ENCODE assay signal across 37 mouse cellular contexts in the genomic region with DNA sequence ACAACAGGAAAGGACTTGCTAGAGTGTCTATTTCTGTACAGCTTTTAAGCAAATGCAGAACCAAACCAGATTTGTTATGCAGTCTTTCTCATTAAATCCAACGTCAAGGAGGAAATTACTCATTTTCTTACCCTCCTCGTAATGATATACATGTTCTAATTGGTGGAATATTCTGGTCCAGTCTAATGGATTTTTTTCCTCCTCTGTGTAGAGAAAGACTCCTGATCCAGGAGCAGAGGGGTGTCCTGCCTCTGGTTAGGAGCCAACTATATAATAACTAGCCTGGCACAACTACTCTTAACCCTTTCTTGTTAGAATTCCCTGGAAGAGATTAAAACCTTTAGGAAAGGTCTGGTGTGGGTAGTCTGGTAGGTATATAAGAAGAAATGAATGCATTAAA. TPM values are rescaled to one million over a fixed set of nuclear protein-coding genes. Genes with fewer than 3 reads are reported as not detected.
"Had no signal": no experiment of that assay in that cellular context is flagged by ENCODE, and none has a peak within 500 bp of the region (broad histone marks: within the 10 kb centered on the region; RNA-seq: fewer than 3 reads in every experiment).

No protein-coding gene starts in this region.

- H3K27ac ChIP-seq: gastrocnemius, adult 2 months; heart, embryonic 10.5 days; hindbrain, embryonic 10.5 days; hindbrain, embryonic 12.5 days; hindbrain, embryonic 14.5 days; intestine, embryonic 15.5 days; layer of hippocampus, adult 2 months; limb, embryonic 13.5 days; limb, embryonic 15.5 days; liver, embryonic 12.5 days; liver, embryonic 14.5 days had no signal

- H3K4me2 ChIP-seq: heart, embryonic 12.5 days; hindbrain, embryonic 12.5 days; hindbrain, embryonic 14.5 days; intestine, embryonic 15.5 days; limb, embryonic 13.5 days; limb, embryonic 15.5 days; liver, embryonic 12.5 days had no signal

- H3K27me3 ChIP-seq: heart, embryonic 12.5 days; hindbrain, embryonic 12.5 days; intestine, embryonic 15.5 days; limb, embryonic 13.5 days; limb, embryonic 15.5 days; liver, embryonic 12.5 days had no signal

- H3K4me3 ChIP-seq: gastrocnemius, adult 2 months; heart, embryonic 10.5 days; heart, embryonic 12.5 days; hindbrain, embryonic 10.5 days; hindbrain, embryonic 12.5 days; intestine, embryonic 15.5 days; layer of hippocampus, adult 2 months; limb, embryonic 13.5 days; limb, embryonic 15.5 days; liver, embryonic 12.5 days had no signal

- H3K9me3 ChIP-seq: heart, embryonic 10.5 days; heart, embryonic 12.5 days; hindbrain, embryonic 10.5 days; hindbrain, embryonic 12.5 days; intestine, embryonic 15.5 days; limb, embryonic 13.5 days; limb, embryonic 15.5 days; liver, embryonic 12.5 days had no signal

- ATAC-seq: hindbrain, embryonic 16.5 days; inflammation-experienced regulatory T-cells, adult 6 months; intestine, embryonic 15.5 days; intestine, postnatal 0 days; liver, embryonic 12.5 days had no signal

- DNase-seq: gastrocnemius, adult 2 months; gastrocnemius, postnatal 10 days; gastrocnemius, postnatal 25 days; heart, adult 18-20 months; heart, postnatal 10 days; heart, postnatal 4 days; kidney, adult 18-20 months; kidney, adult 8-10 months; kidney, postnatal 10 days; kidney, postnatal 25 days; kidney, postnatal 4 days; left cerebral cortex, postnatal 4 days had no signal

- H3K36me3 ChIP-seq: heart, embryonic 10.5 days; heart, embryonic 12.5 days; hindbrain, embryonic 10.5 days; hindbrain, embryonic 12.5 days; intestine, embryonic 15.5 days; limb, embryonic 13.5 days; limb, embryonic 15.5 days; liver, embryonic 12.5 days had no signal

- H3K9ac ChIP-seq: heart, embryonic 12.5 days; hindbrain, embryonic 12.5 days; hindbrain, embryonic 14.5 days; intestine, embryonic 15.5 days; limb, embryonic 13.5 days; limb, embryonic 15.5 days; liver, embryonic 12.5 days; liver, embryonic 14.5 days had no signal

- H3K4me1 ChIP-seq: heart, embryonic 10.5 days; heart, embryonic 12.5 days; hindbrain, embryonic 10.5 days; hindbrain, embryonic 12.5 days; intestine, embryonic 15.5 days; limb, embryonic 13.5 days; limb, embryonic 15.5 days; liver, embryonic 12.5 days had no signal

RNA-seq across cellular contexts. Expression of gene Htr1a, which starts 10.3 kb away (rescaled TPM):
- total RNA-seq: gastrocnemius, adult 2 months; gastrocnemius, postnatal 10 days; gastrocnemius, postnatal 25 days; gastrocnemius, postnatal 4 days; granulocyte monocyte progenitor cell, adult 5-6 weeks; heart, adult 18-20 months; heart, adult 8-10 months; heart, postnatal 10 days; heart, postnatal 25 days; heart, postnatal 4 days; liver, adult 2 months had no signal
- polyA plus RNA-seq: heart, embryonic 10.5 days; heart, embryonic 12.5 days; heart, embryonic 14.5 days; heart, embryonic 16.5 days; inflammation-experienced regulatory T-cells, adult 6 months; intestine, postnatal 0 days; kidney, embryonic 14.5 days; kidney, embryonic 16.5 days; limb, embryonic 11.5 days; liver, adult 2 months; liver, embryonic 12.5 days; liver, embryonic 14.5 days; liver, embryonic 16.5 days had no signal
